Mouse (Mus musculus): ENCODE measurements at regions not wholly inside any gene's neighbourhood (a gene's known extent, or its start where the extent isn't known, plus 50 kb on each side); places are given as distances from the start of the nearest gene placed in this dataset.

- DNase-seq (ENCODE audit: extremely low read depth, insufficient read length, low spot score): no peak
These were observed 140.8 kb upstream of the Slit3 start for GRCm38 (mm10) chr11:34980210-34980609.

GRCm38 (mm10) chr11:34977861-34978260, 143.2 kb upstream of the Slit3 start:
- DNase-seq (ENCODE audit: extremely low read depth, insufficient read length, low spot score): no peak

- DNase-seq (ENCODE audit: extremely low read depth, insufficient read length, low spot score): no peak
These were observed 142.4 kb upstream of the Spdl1 start for GRCm38 (mm10) chr11:34975771-34976302.

- no peak for DNase-seq (ENCODE audit: extremely low read depth, insufficient read length, low spot score)
These were observed 140.1 kb upstream of the Spdl1 start for GRCm38 (mm10) chr11:34973467-34973921.

- no peak for DNase-seq (ENCODE audit: extremely low read depth, insufficient read length, low spot score)
These were observed 139.6 kb upstream of the Spdl1 start for GRCm38 (mm10) chr11:34973012-34973411.

GRCm38 (mm10) chr11:34959291-34959690, 125.8 kb upstream of the Spdl1 start:
- no peak for DNase-seq (ENCODE audit: extremely low read depth, insufficient read length, low spot score)

- DNase-seq (ENCODE audit: extremely low read depth, insufficient read length, low spot score): no peak
These were observed 108.3 kb upstream of the Spdl1 start for GRCm38 (mm10) chr11:34941486-34942456.

- DNase-seq (ENCODE audit: extremely low read depth, insufficient read length, low spot score): no peak
These were observed 106.7 kb upstream of the Spdl1 start for GRCm38 (mm10) chr11:34940151-34940550.

- no peak for DNase-seq (ENCODE audit: extremely low read depth, insufficient read length, low spot score)
These were observed 105.6 kb upstream of the Spdl1 start for GRCm38 (mm10) chr11:34939002-34939401.

- no peak for DNase-seq (ENCODE audit: extremely low read depth, insufficient read length, low spot score)
These were observed 98.8 kb upstream of the Spdl1 start for GRCm38 (mm10) chr11:34932191-34932590.

GRCm38 (mm10) chr11:34917175-34917574, 83.7 kb upstream of the Spdl1 start:
- no peak for DNase-seq (ENCODE audit: extremely low read depth, insufficient read length, low spot score)

- DNase-seq (ENCODE audit: extremely low read depth, insufficient read length, low spot score): no peak
These were observed 76.4 kb upstream of the Spdl1 start for GRCm38 (mm10) chr11:34909841-34910240.

GRCm38 (mm10) chr11:34904271-34904670, 70.8 kb upstream of the Spdl1 start:
- no peak for DNase-seq (ENCODE audit: extremely low read depth, insufficient read length, low spot score)

- DNase-seq (ENCODE audit: extremely low read depth, insufficient read length, low spot score): peak; percentile 9
These were observed 66.0 kb upstream of the Spdl1 start for GRCm38 (mm10) chr11:34899400-34899799.

GRCm38 (mm10) chr11:34895624-34896023, 62.2 kb upstream of the Spdl1 start:
- DNase-seq (ENCODE audit: extremely low read depth, insufficient read length, low spot score): no peak

GRCm38 (mm10) chr11:34888374-34889136, 55.1 kb upstream of the Spdl1 start:
- no peak for DNase-seq (ENCODE audit: extremely low read depth, insufficient read length, low spot score)

- DNase-seq (ENCODE audit: extremely low read depth, insufficient read length, low spot score): no peak
These were observed 54.1 kb upstream of the Spdl1 start for GRCm38 (mm10) chr11:34887587-34887986.
